Mouse (Mus musculus) limb, embryonic 15.5 days (tissue): ENCODE data around the gene Tjp1. TPM values are rescaled to one million over a fixed set of nuclear protein-coding genes. Genes with fewer than 3 reads are reported as not detected.

ENCODE experiments used
- ATAC-seq: fragments of 200-750 bp; cut with Nextera tagmentation; 2 replicates; pipeline ENCODE4 v1.8.0; 2017; ENCODE audit warnings: low read depth, moderate TSS enrichment; ENCODE audit not compliant: insufficient number of reproducible peaks, low FRiP score, low TSS enrichment
- H3K27ac ChIP-seq: fragments of 300-500 bp; sonication (generic); 2 replicates; pipeline ENCODE4 v1.5.1; 2015; ENCODE audit warnings: moderate library complexity, mild to moderate bottlenecking, inconsistent platforms
- H3K27me3 ChIP-seq: fragments of 300-500 bp; sonication (generic); 2 replicates; pipeline ENCODE4 v1.6.1; 2015; ENCODE audit warnings: inconsistent platforms
- H3K36me3 ChIP-seq: fragments of 300-500 bp; sonication (generic); 2 replicates; pipeline ENCODE4 v1.6.1; 2015; ENCODE audit warnings: inconsistent platforms
- H3K4me1 ChIP-seq: fragments of 300-500 bp; sonication (generic); 2 replicates; pipeline ENCODE4 v1.6.1; 2015; ENCODE audit warnings: inconsistent platforms
- H3K4me2 ChIP-seq: fragments of 300-500 bp; sonication (generic); 2 replicates; pipeline ENCODE4 v1.6.1; 2015; ENCODE audit warnings: mild to moderate bottlenecking, inconsistent platforms
- H3K4me3 ChIP-seq: fragments of 300-500 bp; sonication (generic); 2 replicates; pipeline ENCODE4 v1.5.1; 2015; ENCODE audit warnings: mild to moderate bottlenecking, inconsistent platforms
- H3K9ac ChIP-seq: fragments of 300-500 bp; sonication (generic); 2 replicates; pipeline ENCODE4 v1.6.1; 2015; ENCODE audit warnings: inconsistent platforms
- H3K9me3 ChIP-seq: fragments of 300-500 bp; sonication (generic); 2 replicates; pipeline ENCODE4 v1.6.1; 2016; ENCODE audit warnings: inconsistent platforms
- WGBS: fragments of 180-500 bp; shearing (Covaris S2); methylation state at CpG from one replicate; pipeline ENCODE4 v1.1.7; 2015; 5-methylcytosine and 5-hydroxymethylcytosine counted together
- polyA plus RNA-seq: library from polyadenylated mRNA; unstranded; fragments of >200 nt; fragmentation: Nextera tagmentation; extraction: Ambion mirVana; gene quantifications from 2 replicates; pipeline ENCODE4 v1.2.1, GENCODE M21; 2015

Tjp1 gene
- polyA plus RNA-seq, 1 experiment from 2014 or later, result 25.1 TPM

GRCm38 (mm10) chr7:65367386-65368245, 160.0 kb downstream of the Tjp1 start:
- 70% methylated on average over 16 of the region's 16 CpGs for WGBS
- H3K9ac ChIP-seq, result no peak overlapping the region
- H3K36me3 ChIP-seq, result no peaks in the 10 kb centered on the region
- no peak overlapping the region for H3K27ac ChIP-seq
- no peaks in the 10 kb centered on the region for H3K9me3 ChIP-seq
- no peak for ATAC-seq
- H3K4me3 ChIP-seq, result no peak overlapping the region
- H3K4me2 ChIP-seq, result no peak overlapping the region
- peaks cover 18% of the 10 kb centered on the region; the same call in 1 of the 2 replicates for H3K4me1 ChIP-seq
- H3K27me3 ChIP-seq, result no peaks in the 10 kb centered on the region

GRCm38 (mm10) chr7:65366153-65366552, 161.4 kb downstream of the Tjp1 start:
- Histone ChIP-seq H3K4me1 (peaks cover 13% of the 10 kb centered on the region; the same call in 1 of the 2 replicates), H3K27ac (no peak overlapping the region), H3K4me2 (no peak overlapping the region), H3K9ac (no peak overlapping the region), H3K36me3 (no peaks in the 10 kb centered on the region), H3K4me3 (no peak overlapping the region), H3K27me3 (no peaks in the 10 kb centered on the region), H3K9me3 (no peaks in the 10 kb centered on the region)
- no peak for ATAC-seq
- WGBS, result 15% methylated on average over 1 of the region's 1 CpGs

GRCm38 (mm10) chr7:65365560-65365959, 162.0 kb downstream of the Tjp1 start:
- Histone ChIP-seq H3K9me3 (no peaks in the 10 kb centered on the region), H3K9ac (no peak overlapping the region), H3K27me3 (no peaks in the 10 kb centered on the region), H3K36me3 (no peaks in the 10 kb centered on the region), H3K27ac (no peak overlapping the region), H3K4me2 (no peak overlapping the region), H3K4me1 (peaks cover 13% of the 10 kb centered on the region; the same call in 1 of the 2 replicates), H3K4me3 (no peak overlapping the region)
- WGBS, result 90% methylated on average over 4 of the region's 4 CpGs
- no peak for ATAC-seq

- Histone ChIP-seq H3K4me1 (peaks cover 12% of the 10 kb centered on the region; the same call in 1 of the 2 replicates), H3K36me3 (no peaks in the 10 kb centered on the region), H3K9me3 (no peaks in the 10 kb centered on the region), H3K27me3 (no peaks in the 10 kb centered on the region), H3K27ac (no peak overlapping the region), H3K4me3 (no peak overlapping the region), H3K4me2 (no peak overlapping the region), H3K9ac (no peak overlapping the region)
- ATAC-seq, result no peak
- WGBS, result 33% methylated on average over 3 of the region's 3 CpGs
These were observed 167.3 kb downstream of the Tjp1 start for GRCm38 (mm10) chr7:65360278-65360677.

- Histone ChIP-seq H3K4me1 (peaks cover 12% of the 10 kb centered on the region; the same call in 1 of the 2 replicates), H3K4me3 (no peak overlapping the region), H3K36me3 (no peaks in the 10 kb centered on the region), H3K9ac (no peak overlapping the region), H3K9me3 (no peaks in the 10 kb centered on the region), H3K27ac (no peak overlapping the region), H3K27me3 (no peaks in the 10 kb centered on the region), H3K4me2 (no peak overlapping the region)
- no peak for ATAC-seq
- WGBS, result 69% methylated on average over 8 of the region's 8 CpGs
These were observed 167.8 kb downstream of the Tjp1 start for GRCm38 (mm10) chr7:65359774-65360173.

- no peak overlapping the region for H3K9ac ChIP-seq
- peaks cover 12% of the 10 kb centered on the region; the same call in 1 of the 2 replicates for H3K4me1 ChIP-seq
- ATAC-seq, result no peak
- no peak overlapping the region for H3K4me2 ChIP-seq
- WGBS, result 3% methylated on average over 1 of the region's 1 CpGs
- H3K4me3 ChIP-seq, result no peak overlapping the region
- H3K27ac ChIP-seq, result no peak overlapping the region
- H3K9me3 ChIP-seq, result no peaks in the 10 kb centered on the region
- H3K27me3 ChIP-seq, result no peaks in the 10 kb centered on the region
- H3K36me3 ChIP-seq, result no peaks in the 10 kb centered on the region
These were observed 170.0 kb downstream of the Tjp1 start for GRCm38 (mm10) chr7:65357538-65357937.

GRCm38 (mm10) chr7:65356204-65356603, 171.4 kb downstream of the Tjp1 start:
- Histone ChIP-seq H3K4me3 (no peak overlapping the region), H3K9ac (no peak overlapping the region), H3K4me2 (no peak overlapping the region), H3K27ac (no peak overlapping the region), H3K4me1 (peaks cover 12% of the 10 kb centered on the region; the same call in 1 of the 2 replicates), H3K9me3 (no peaks in the 10 kb centered on the region), H3K36me3 (no peaks in the 10 kb centered on the region), H3K27me3 (no peaks in the 10 kb centered on the region)
- no peak for ATAC-seq
- 74% methylated on average over 1 of the region's 1 CpGs for WGBS

- Histone ChIP-seq H3K27ac (no peak overlapping the region), H3K36me3 (no peaks in the 10 kb centered on the region), H3K4me3 (no peak overlapping the region), H3K4me1 (peaks cover 8% of the 10 kb centered on the region; the same call in 1 of the 2 replicates), H3K4me2 (no peak overlapping the region), H3K9ac (no peak overlapping the region), H3K27me3 (no peaks in the 10 kb centered on the region), H3K9me3 (no peaks in the 10 kb centered on the region)
- 63% methylated on average over 2 of the region's 2 CpGs for WGBS
- no peak for ATAC-seq
These were observed 172.7 kb downstream of the Tjp1 start for GRCm38 (mm10) chr7:65354908-65355307.

GRCm38 (mm10) chr7:65350348-65351079, 177.1 kb downstream of the Tjp1 start:
- H3K4me1 ChIP-seq, result no peaks in the 10 kb centered on the region
- H3K9ac ChIP-seq, result no peak overlapping the region
- no peaks in the 10 kb centered on the region for H3K27me3 ChIP-seq
- no peaks in the 10 kb centered on the region for H3K36me3 ChIP-seq
- H3K27ac ChIP-seq, result no peak overlapping the region
- H3K4me2 ChIP-seq, result no peak overlapping the region
- WGBS, result 67% methylated on average over 4 of the region's 4 CpGs
- no peak overlapping the region for H3K4me3 ChIP-seq
- ATAC-seq, result no peak
- H3K9me3 ChIP-seq, result no peaks in the 10 kb centered on the region

- no peak for ATAC-seq
- H3K9ac ChIP-seq, result no peak overlapping the region
These were observed 179.0 kb downstream of the Tjp1 start for GRCm38 (mm10) chr7:65348540-65348939.

GRCm38 (mm10) chr7:65345314-65345713, 182.3 kb downstream of the Tjp1 start:
- peaks cover 17% of the 10 kb centered on the region; the same call in 1 of the 2 replicates for H3K36me3 ChIP-seq
- no peaks in the 10 kb centered on the region for H3K4me1 ChIP-seq
- ATAC-seq, result no peak
- 72% methylated on average over 3 of the region's 3 CpGs for WGBS
- H3K27ac ChIP-seq, result no peak overlapping the region
- H3K9me3 ChIP-seq, result no peaks in the 10 kb centered on the region
- H3K9ac ChIP-seq, result no peak overlapping the region
- H3K4me3 ChIP-seq, result no peak overlapping the region
- H3K4me2 ChIP-seq, result no peak overlapping the region
- no peaks in the 10 kb centered on the region for H3K27me3 ChIP-seq

More at GRCm38 (mm10) chr7:65348540-65348939, 179.0 kb downstream of the Tjp1 start:
- H3K27me3 ChIP-seq, result no peaks in the 10 kb centered on the region
- H3K4me2 ChIP-seq, result no peak overlapping the region
- H3K4me1 ChIP-seq, result no peaks in the 10 kb centered on the region
- H3K9me3 ChIP-seq, result no peaks in the 10 kb centered on the region
- no peaks in the 10 kb centered on the region for H3K36me3 ChIP-seq
- no peak overlapping the region for H3K27ac ChIP-seq
- H3K4me3 ChIP-seq, result no peak overlapping the region
